Mouse (Mus musculus): Measurements from ENCODE around the gene Eral1. TPM values are rescaled to one million over a fixed set of nuclear protein-coding genes. Genes with fewer than 3 reads are reported as not detected.

Gene Eral1
- polyA plus RNA-seq, 1 experiment from 2014 or later = 35.9 TPM

GRCm38 (mm10) chr11:78086925-78087479 is 6.8 kb upstream of the Eral1 start:
- Histone ChIP-seq H3K9ac (no peak overlapping the region), H3K27me3 (no peaks in the 10 kb centered on the region), H3K27ac (no peak overlapping the region), H3K4me3 (no peak overlapping the region), H3K4me1 (no peaks in the 10 kb centered on the region), H3K4me2 (replicated peaks) (no peak overlapping the region), H3K9me3 (no peaks in the 10 kb centered on the region), H3K36me3 (no peaks in the 10 kb centered on the region)
- ATAC-seq (ENCODE audit: insufficient number of reproducible peaks, insufficient read depth, low FRiP score, low TSS enrichment) = no peak
- 70% methylated on average over 4 of the region's 4 CpGs for WGBS

GRCm38 (mm10) chr11:78083595-78083994 is 3.4 kb upstream of the Eral1 start:
- Histone ChIP-seq H3K4me3 (no peak overlapping the region), H3K4me1 (0 out of 2 replicates have a peak, but pooled peaks cover 7% of the 10 kb centered on the region), H3K9me3 (no peaks in the 10 kb centered on the region), H3K27me3 (no peaks in the 10 kb centered on the region), H3K36me3 (no peaks in the 10 kb centered on the region), H3K9ac (no peak overlapping the region), H3K4me2 (replicated peaks) (no peak overlapping the region), H3K27ac (no peak overlapping the region)
- ATAC-seq (ENCODE audit: insufficient number of reproducible peaks, insufficient read depth, low FRiP score, low TSS enrichment) = no peak
- 33% methylated on average over 1 of the region's 1 CpGs for WGBS

- Histone ChIP-seq H3K27me3 (no peaks in the 10 kb centered on the region), H3K36me3 (peaks cover 60% of the 10 kb centered on the region), H3K9ac (no peak overlapping the region), H3K4me2 (replicated peaks) (no peak overlapping the region), H3K4me1 (0 out of 2 replicates have a peak, but pooled peaks cover 3% of the 10 kb centered on the region), H3K9me3 (no peaks in the 10 kb centered on the region), H3K4me3 (no peak overlapping the region), H3K27ac (no peak overlapping the region)
- 82% methylated on average over 4 of the region's 4 CpGs for WGBS
- ATAC-seq (ENCODE audit: insufficient number of reproducible peaks, insufficient read depth, low FRiP score, low TSS enrichment) = no peak
Measured at GRCm38 (mm10) chr11:78074666-78075065, 5.5 kb downstream of the Eral1 start.

- Histone ChIP-seq H3K27ac (no peak overlapping the region), H3K4me3 (no peak overlapping the region), H3K9me3 (no peaks in the 10 kb centered on the region), H3K4me1 (no peaks in the 10 kb centered on the region), H3K27me3 (no peaks in the 10 kb centered on the region), H3K9ac (no peak overlapping the region), H3K36me3 (peaks cover 60% of the 10 kb centered on the region), H3K4me2 (replicated peaks) (no peak overlapping the region)
- 85% methylated on average over 2 of the region's 2 CpGs for WGBS
- ATAC-seq (ENCODE audit: insufficient number of reproducible peaks, insufficient read depth, low FRiP score, low TSS enrichment) = no peak
Measured at GRCm38 (mm10) chr11:78074277-78074652, 5.9 kb downstream of the Eral1 start.

GRCm38 (mm10) chr11:78073577-78074276 is 6.5 kb downstream of the Eral1 start:
- Histone ChIP-seq H3K4me3 (no peak overlapping the region), H3K9me3 (no peaks in the 10 kb centered on the region), H3K27ac (no peak overlapping the region), H3K27me3 (no peaks in the 10 kb centered on the region), H3K36me3 (peaks cover 60% of the 10 kb centered on the region), H3K9ac (no peak overlapping the region), H3K4me1 (no peaks in the 10 kb centered on the region), H3K4me2 (replicated peaks) (no peak overlapping the region)
- no peak for ATAC-seq (ENCODE audit: insufficient number of reproducible peaks, insufficient read depth, low FRiP score, low TSS enrichment)
- WGBS = 94% methylated on average over 9 of the region's 9 CpGs

GRCm38 (mm10) chr11:78072425-78073130 is 7.6 kb downstream of the Eral1 start:
- Histone ChIP-seq H3K36me3 (peaks cover 55% of the 10 kb centered on the region), H3K9ac (no peak overlapping the region), H3K4me1 (no peaks in the 10 kb centered on the region), H3K27ac (peak overlapping the region; percentile 17; the same call in 1 of the 2 replicates), H3K27me3 (no peaks in the 10 kb centered on the region), H3K4me3 (no peak overlapping the region), H3K4me2 (replicated peaks) (no peak overlapping the region), H3K9me3 (no peaks in the 10 kb centered on the region)
- ATAC-seq (ENCODE audit: insufficient number of reproducible peaks, insufficient read depth, low FRiP score, low TSS enrichment) = no peak
- 31% methylated on average over 6 of the region's 6 CpGs for WGBS

- 84% methylated on average over 5 of the region's 5 CpGs for WGBS
- H3K27me3 ChIP-seq = no peaks in the 10 kb centered on the region
- no peak overlapping the region for H3K9ac ChIP-seq
- H3K4me2 ChIP-seq (replicated peaks) = no peak overlapping the region
- H3K27ac ChIP-seq = no peak overlapping the region
- no peaks in the 10 kb centered on the region for H3K4me1 ChIP-seq
- no peaks in the 10 kb centered on the region for H3K9me3 ChIP-seq
- no peak overlapping the region for H3K4me3 ChIP-seq
- peaks cover 50% of the 10 kb centered on the region for H3K36me3 ChIP-seq
- no peak for ATAC-seq (ENCODE audit: insufficient number of reproducible peaks, insufficient read depth, low FRiP score, low TSS enrichment)
Measured at GRCm38 (mm10) chr11:78071938-78072337, 8.2 kb downstream of the Eral1 start.

- no peak overlapping the region for H3K9ac ChIP-seq
- 82% methylated on average over 6 of the region's 6 CpGs for WGBS
- no peaks in the 10 kb centered on the region for H3K9me3 ChIP-seq
- no peaks in the 10 kb centered on the region for H3K4me1 ChIP-seq
- no peak overlapping the region for H3K27ac ChIP-seq
- no peak overlapping the region for H3K4me3 ChIP-seq
- no peaks in the 10 kb centered on the region for H3K27me3 ChIP-seq
- no peak for ATAC-seq (ENCODE audit: insufficient number of reproducible peaks, insufficient read depth, low FRiP score, low TSS enrichment)
- peaks cover 28% of the 10 kb centered on the region for H3K36me3 ChIP-seq
- H3K4me2 ChIP-seq (replicated peaks) = no peak overlapping the region
Measured at GRCm38 (mm10) chr11:78069646-78070045, 10.5 kb downstream of the Eral1 start.

GRCm38 (mm10) chr11:78069130-78069529 is 11.1 kb downstream of the Eral1 start:
- no peaks in the 10 kb centered on the region for H3K27me3 ChIP-seq
- H3K4me1 ChIP-seq = no peaks in the 10 kb centered on the region
- H3K27ac ChIP-seq = no peak overlapping the region
- peaks cover 23% of the 10 kb centered on the region for H3K36me3 ChIP-seq
- H3K4me3 ChIP-seq = no peak overlapping the region
- no peak overlapping the region for H3K9ac ChIP-seq
- H3K4me2 ChIP-seq (replicated peaks) = no peak overlapping the region
- no peak for ATAC-seq (ENCODE audit: insufficient number of reproducible peaks, insufficient read depth, low FRiP score, low TSS enrichment)
- 74% methylated on average over 5 of the region's 5 CpGs for WGBS
- no peaks in the 10 kb centered on the region for H3K9me3 ChIP-seq

- peaks cover 10% of the 10 kb centered on the region for H3K36me3 ChIP-seq
- H3K9ac ChIP-seq = no peak overlapping the region
- H3K27ac ChIP-seq = no peak overlapping the region
- no peaks in the 10 kb centered on the region for H3K9me3 ChIP-seq
- 67% methylated on average over 5 of the region's 5 CpGs for WGBS
- H3K4me1 ChIP-seq = no peaks in the 10 kb centered on the region
- H3K4me2 ChIP-seq (replicated peaks) = no peak overlapping the region
- H3K27me3 ChIP-seq = no peaks in the 10 kb centered on the region
- no peak for ATAC-seq (ENCODE audit: insufficient number of reproducible peaks, insufficient read depth, low FRiP score, low TSS enrichment)
- no peak overlapping the region for H3K4me3 ChIP-seq
Measured at GRCm38 (mm10) chr11:78067566-78067965, 12.6 kb downstream of the Eral1 start.

GRCm38 (mm10) chr11:78066641-78067040 is 13.5 kb downstream of the Eral1 start:
- ATAC-seq (ENCODE audit: insufficient number of reproducible peaks, insufficient read depth, low FRiP score, low TSS enrichment) = no peak
- Histone ChIP-seq H3K27me3 (no peaks in the 10 kb centered on the region), H3K27ac (no peak overlapping the region), H3K9me3 (no peaks in the 10 kb centered on the region), H3K4me2 (replicated peaks) (no peak overlapping the region), H3K36me3 (0 out of 2 replicates have a peak, but pooled peaks cover under 1% of the 10 kb centered on the region), H3K9ac (no peak overlapping the region), H3K4me1 (no peaks in the 10 kb centered on the region), H3K4me3 (no peak overlapping the region)
- WGBS = 54% methylated on average over 2 of the region's 2 CpGs

- no peak for ATAC-seq (ENCODE audit: insufficient number of reproducible peaks, insufficient read depth, low FRiP score, low TSS enrichment)
- H3K27ac ChIP-seq = no peak overlapping the region
- H3K9me3 ChIP-seq = no peaks in the 10 kb centered on the region
- H3K4me3 ChIP-seq = no peak overlapping the region
- H3K4me2 ChIP-seq (replicated peaks) = no peak overlapping the region
- H3K4me1 ChIP-seq = no peaks in the 10 kb centered on the region
- WGBS = 40% methylated on average over 2 of the region's 2 CpGs
- no peaks in the 10 kb centered on the region for H3K36me3 ChIP-seq
- no peaks in the 10 kb centered on the region for H3K27me3 ChIP-seq
- H3K9ac ChIP-seq = no peak overlapping the region
Measured at GRCm38 (mm10) chr11:78065906-78066305, 14.3 kb downstream of the Eral1 start.
